Mouse (Mus musculus) midbrain, embryonic 16.5 days (tissue): ENCODE data around the gene Mkln1. TPM values are rescaled to one million over a fixed set of nuclear protein-coding genes. Genes with fewer than 3 reads are reported as not detected.

Source experiments
- ATAC-seq: fragments of 200-750 bp; cut with Nextera tagmentation; 2 replicates; pipeline ENCODE4 v1.8.0; 2017; ENCODE audit warnings: moderate TSS enrichment
- H3K27ac ChIP-seq: fragments of 300-500 bp; sonication (generic); 2 replicates; pipeline ENCODE4 v1.5.1; 2014; ENCODE audit warnings: mild to moderate bottlenecking, low read length, mixed read lengths
- H3K27me3 ChIP-seq: fragments of 300-500 bp; sonication (generic); 2 replicates; pipeline ENCODE4 v1.6.1; 2014; ENCODE audit warnings: low read depth, low read length, mixed read lengths; ENCODE audit not compliant: control insufficient read depth, insufficient read depth
- H3K36me3 ChIP-seq: fragments of 300-500 bp; sonication (generic); 2 replicates; pipeline ENCODE4 v1.6.1; 2014; ENCODE audit warnings: mild to moderate bottlenecking, low read length, moderate library complexity, mixed read lengths; ENCODE audit not compliant: control insufficient read depth, insufficient read depth
- H3K4me1 ChIP-seq: fragments of 300-500 bp; sonication (generic); 2 replicates; pipeline ENCODE4 v1.6.1; 2014; ENCODE audit warnings: mild to moderate bottlenecking, low read length, mixed read lengths; ENCODE audit not compliant: control insufficient read depth, insufficient read depth
- H3K4me2 ChIP-seq: fragments of 300-500 bp; sonication (generic); 2 replicates; pipeline ENCODE4 v1.6.1; 2014; ENCODE audit warnings: mild to moderate bottlenecking, low read length, mixed read lengths
- H3K4me3 ChIP-seq: fragments of 300-500 bp; sonication (generic); 2 replicates; pipeline ENCODE4 v1.5.1; 2014; ENCODE audit warnings: low read depth, mild to moderate bottlenecking, low read length, moderate library complexity, mixed read lengths
- H3K9ac ChIP-seq: fragments of 300-500 bp; sonication (generic); 2 replicates; pipeline ENCODE4 v1.6.1; 2014; ENCODE audit warnings: low read depth, low read length, mixed read lengths
- H3K9me3 ChIP-seq: fragments of 300-500 bp; sonication (generic); replicated peaks from 2 replicates; pipeline ENCODE4 v1.6.1; 2014; ENCODE audit warnings: mild to moderate bottlenecking, low read length, mixed read lengths; ENCODE audit not compliant: control insufficient read depth, poor library complexity, severe bottlenecking
- WGBS: fragments of 180-500 bp; shearing (Covaris S2); extraction: QIAGEN DNeasy Blood & Tissue Kit; methylation state at CpG from one replicate; pipeline ENCODE4 v1.1.7; 2014; 5-methylcytosine and 5-hydroxymethylcytosine counted together
- polyA plus RNA-seq: library from polyadenylated mRNA; unstranded; fragments of >200 nt; fragmentation: Nextera tagmentation; extraction: Ambion mirVana; gene quantifications from 2 replicates; pipeline ENCODE4 v1.2.1, GENCODE M21; 2015

The Mkln1 gene
- polyA plus RNA-seq, 1 experiment from 2014 or later, result 128 TPM

- Histone ChIP-seq H3K27ac (no peak overlapping the region), H3K9ac (no peak overlapping the region), H3K4me1 (peaks cover 12% of the 10 kb centered on the region), H3K4me2 (no peak overlapping the region), H3K4me3 (no peak overlapping the region), H3K9me3 (no peaks in the 10 kb centered on the region), H3K27me3 (no peaks in the 10 kb centered on the region), H3K36me3 (peaks cover 7% of the 10 kb centered on the region; the same call in 1 of the 2 replicates)
- ATAC-seq, result no peak
- WGBS, result 94% methylated on average over 13 of the region's 13 CpGs
Observed at GRCm38 (mm10) chr6:31524121-31524520, 125.6 kb downstream of the Mkln1 start.

- 90% methylated on average over 8 of the region's 8 CpGs for WGBS
- H3K4me3 ChIP-seq, result no peak overlapping the region
- H3K36me3 ChIP-seq, result peaks cover 7% of the 10 kb centered on the region; the same call in 1 of the 2 replicates
- H3K9ac ChIP-seq, result no peak overlapping the region
- peaks cover 12% of the 10 kb centered on the region for H3K4me1 ChIP-seq
- H3K27ac ChIP-seq, result no peak overlapping the region
- no peak for ATAC-seq
- H3K9me3 ChIP-seq, result no peaks in the 10 kb centered on the region
- H3K4me2 ChIP-seq, result no peak overlapping the region
- H3K27me3 ChIP-seq, result no peaks in the 10 kb centered on the region
Observed at GRCm38 (mm10) chr6:31524647-31525046, 126.1 kb downstream of the Mkln1 start.

GRCm38 (mm10) chr6:31525231-31525900 is 126.8 kb downstream of the Mkln1 start:
- WGBS, result 63% methylated on average over 6 of the region's 6 CpGs
- H3K27me3 ChIP-seq, result no peaks in the 10 kb centered on the region
- peaks cover 7% of the 10 kb centered on the region; the same call in 1 of the 2 replicates for H3K36me3 ChIP-seq
- no peak overlapping the region for H3K4me3 ChIP-seq
- H3K27ac ChIP-seq, result no peak overlapping the region
- H3K4me2 ChIP-seq, result no peak overlapping the region
- H3K9me3 ChIP-seq, result no peaks in the 10 kb centered on the region
- peak; percentile 40; the same call in 1 of the 2 replicates for ATAC-seq
- no peak overlapping the region for H3K9ac ChIP-seq
- peaks cover 12% of the 10 kb centered on the region for H3K4me1 ChIP-seq

GRCm38 (mm10) chr6:31526929-31527328 is 128.4 kb downstream of the Mkln1 start:
- no peak for ATAC-seq
- Histone ChIP-seq H3K4me3 (no peak overlapping the region), H3K36me3 (peaks cover 7% of the 10 kb centered on the region; the same call in 1 of the 2 replicates), H3K4me1 (peaks cover 12% of the 10 kb centered on the region), H3K27me3 (no peaks in the 10 kb centered on the region), H3K27ac (no peak overlapping the region), H3K9ac (no peak overlapping the region), H3K9me3 (no peaks in the 10 kb centered on the region), H3K4me2 (no peak overlapping the region)
- 92% methylated on average over 5 of the region's 5 CpGs for WGBS

- 78% methylated on average over 7 of the region's 7 CpGs for WGBS
- no peak for ATAC-seq
- Histone ChIP-seq H3K36me3 (peaks cover 7% of the 10 kb centered on the region; the same call in 1 of the 2 replicates), H3K4me3 (no peak overlapping the region), H3K9me3 (no peaks in the 10 kb centered on the region), H3K27me3 (no peaks in the 10 kb centered on the region), H3K27ac (no peak overlapping the region), H3K4me1 (peaks cover 10% of the 10 kb centered on the region), H3K4me2 (no peak overlapping the region), H3K9ac (no peak overlapping the region)
Observed at GRCm38 (mm10) chr6:31527897-31528296, 129.4 kb downstream of the Mkln1 start.

DNA sequence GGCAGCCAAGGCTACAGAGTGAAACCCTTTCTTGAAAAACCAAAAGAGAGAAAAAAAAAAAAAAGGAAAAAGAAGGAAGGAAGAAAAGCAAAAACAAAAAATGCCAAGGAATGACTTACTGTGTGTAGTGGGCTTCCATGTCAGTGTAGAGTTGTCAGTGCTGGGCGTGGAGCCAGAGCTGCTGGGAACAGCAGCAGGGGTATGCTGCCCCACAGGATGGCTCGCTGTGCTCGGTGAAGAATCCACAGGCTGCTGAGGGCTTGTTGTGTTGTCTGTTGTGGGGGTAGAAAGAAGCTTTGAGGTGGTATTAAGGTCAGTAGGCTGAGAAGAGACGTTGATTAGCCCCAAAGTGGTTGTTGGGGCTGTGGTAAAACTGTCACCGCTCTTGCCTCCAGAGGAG is 129.8 kb downstream of the Mkln1 start:
- H3K9ac ChIP-seq, result no peak overlapping the region
- WGBS, result 73% methylated on average over 5 of the region's 5 CpGs
- no peak for ATAC-seq
- no peak overlapping the region for H3K4me3 ChIP-seq
- peaks cover 6% of the 10 kb centered on the region; the same call in 1 of the 2 replicates for H3K4me1 ChIP-seq
- no peak overlapping the region for H3K27ac ChIP-seq
- no peaks in the 10 kb centered on the region for H3K9me3 ChIP-seq
- peaks cover 7% of the 10 kb centered on the region; the same call in 1 of the 2 replicates for H3K36me3 ChIP-seq
- no peak overlapping the region for H3K4me2 ChIP-seq
- no peaks in the 10 kb centered on the region for H3K27me3 ChIP-seq

DNA sequence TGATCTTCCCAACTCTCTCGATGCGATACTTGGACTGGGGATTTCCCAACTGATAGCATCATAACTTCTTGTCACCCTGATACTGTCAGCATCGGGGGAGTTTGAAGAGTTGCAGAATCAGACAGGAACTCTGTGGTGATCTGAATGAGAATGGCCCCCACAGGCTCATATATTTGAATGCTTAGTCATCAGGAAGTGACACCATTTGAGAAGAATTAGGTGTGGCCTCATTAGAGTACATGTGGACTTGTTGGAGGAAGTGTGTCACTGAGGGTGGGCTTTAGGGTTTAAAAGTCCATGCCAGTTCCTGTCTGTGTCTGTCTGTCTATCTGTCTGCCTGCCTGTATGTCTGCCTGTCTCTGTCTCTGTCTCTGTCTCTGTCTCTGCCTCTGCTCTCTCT is 133.3 kb downstream of the Mkln1 start:
- Histone ChIP-seq H3K27me3 (no peaks in the 10 kb centered on the region), H3K9ac (no peak overlapping the region), H3K4me2 (no peak overlapping the region), H3K9me3 (no peaks in the 10 kb centered on the region), H3K4me3 (no peak overlapping the region), H3K36me3 (no peaks in the 10 kb centered on the region), H3K4me1 (0 out of 2 replicates have a peak, but pooled peaks cover 2% of the 10 kb centered on the region), H3K27ac (no peak overlapping the region)
- WGBS, result 95% methylated on average over 3 of the region's 3 CpGs
- no peak for ATAC-seq

GRCm38 (mm10) chr6:31534705-31535104 is 136.2 kb downstream of the Mkln1 start:
- WGBS, result 98% methylated on average over 5 of the region's 5 CpGs
- Histone ChIP-seq H3K27me3 (no peaks in the 10 kb centered on the region), H3K4me3 (no peak overlapping the region), H3K9me3 (no peaks in the 10 kb centered on the region), H3K4me2 (no peak overlapping the region), H3K27ac (no peak overlapping the region), H3K9ac (no peak overlapping the region), H3K4me1 (peaks cover 6% of the 10 kb centered on the region; the same call in 1 of the 2 replicates), H3K36me3 (no peaks in the 10 kb centered on the region)
- ATAC-seq, result no peak

DNA sequence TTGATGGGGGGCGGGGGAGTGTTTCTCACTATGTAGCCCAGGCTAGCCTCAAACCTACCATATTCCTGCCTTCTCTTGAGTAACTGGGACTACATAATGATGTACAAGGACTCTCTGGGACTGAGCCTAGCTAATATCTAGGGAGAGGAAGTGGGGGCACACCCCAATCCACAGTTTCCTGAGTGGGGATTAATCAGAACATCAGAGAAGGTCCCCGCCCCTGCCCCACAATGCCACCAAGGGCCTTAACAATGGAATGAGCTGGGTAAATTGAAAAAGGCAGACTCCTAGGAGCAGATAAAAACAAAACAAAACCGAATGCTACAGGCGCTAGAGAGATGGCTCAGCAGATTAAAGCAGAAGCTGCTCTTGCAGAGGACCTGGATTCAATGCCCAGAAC is 138.7 kb downstream of the Mkln1 start:
- no peaks in the 10 kb centered on the region for H3K27me3 ChIP-seq
- WGBS, result 53% methylated on average over 4 of the region's 4 CpGs
- ATAC-seq, result no peak
- no peaks in the 10 kb centered on the region for H3K36me3 ChIP-seq
- no peak overlapping the region for H3K4me3 ChIP-seq
- H3K4me1 ChIP-seq, result peaks cover 6% of the 10 kb centered on the region; the same call in 1 of the 2 replicates
- H3K9me3 ChIP-seq, result no peaks in the 10 kb centered on the region
- no peak overlapping the region for H3K9ac ChIP-seq
- no peak overlapping the region for H3K4me2 ChIP-seq
- 0 out of 2 replicates have a peak overlapping the region, but pooled peaks have one; percentile 19 for H3K27ac ChIP-seq
